Mouse (Mus musculus) monocyte, adult 5-6 weeks (primary cell): ENCODE data around the gene Klk1b3. TPM values are rescaled to one million over a fixed set of nuclear protein-coding genes. Genes with fewer than 3 reads are reported as not detected.
"Not testable (repeated sequence)": the region's sequence is repeated elsewhere in the genome, so short reads cannot be mapped to it uniquely, and the experiment has no call there.

ENCODE experiments used
- ATAC-seq: fragments of 153-309, 156-312 bp; replicated peaks from 2 replicates; pipeline ENCODE4 v1.8.0; 2017; ENCODE audit warnings: mild to moderate bottlenecking; ENCODE audit not compliant: low TSS enrichment, insufficient number of reproducible peaks, severe bottlenecking, poor library complexity, low FRiP score
- total RNA-seq: library from RNA; stranded (forward); fragments of 200-1000, 200-491, 200-594 nt; gene quantifications from 3 replicates; pipeline ENCODE4 v1.2.3, GENCODE M21; 2017

Gene Klk1b3
- total RNA-seq, 1 experiment from 2014 or later = not detected

GRCm38 (mm10) chr7:44249248-44249647 is 51.3 kb downstream of the Klk1b3 start:
- no peak for ATAC-seq

- not testable (repeated sequence) for ATAC-seq
Measured at GRCm38 (mm10) chr7:44250732-44251275, 52.8 kb downstream of the Klk1b3 start.

Other genes with a start within 250 kb of the Klk1b3 start
- not detected in 3 replicates for gene Klk1b8, start 247.5 kb upstream of the Klk1b3 start, total RNA-seq
- not detected in 3 replicates for gene Klk1b1, start 231.4 kb upstream of the Klk1b3 start, total RNA-seq
- gene Klk1b9, start 222.1 kb upstream of the Klk1b3 start, total RNA-seq = not detected in 3 replicates
- gene Klk1b11, start 202.3 kb upstream of the Klk1b3 start, total RNA-seq = not detected in 3 replicates
- not detected in 3 replicates for gene Klk1b26, start 186.0 kb upstream of the Klk1b3 start, total RNA-seq
- 2.3 TPM in 1 of 3 replicates, not detected in the others for gene Klk1b27, start 145.9 kb upstream of the Klk1b3 start, total RNA-seq
- gene Klk1b21, start 95.9 kb upstream of the Klk1b3 start, total RNA-seq = not detected in 3 replicates
- gene Klk1b22, start 85.5 kb upstream of the Klk1b3 start, total RNA-seq = not detected in 3 replicates
- not detected in 3 replicates for gene Klk1b16, start 61.4 kb upstream of the Klk1b3 start, total RNA-seq
- not detected in 3 replicates for gene Klk1b24, start 10.0 kb upstream of the Klk1b3 start, total RNA-seq
- gene Klk1b4, start 9.2 kb downstream of the Klk1b3 start, total RNA-seq = not detected in 3 replicates
- gene Klk1b5, start 17.8 kb downstream of the Klk1b3 start, total RNA-seq = not detected in 3 replicates
- gene Klk1, start 27.2 kb downstream of the Klk1b3 start, total RNA-seq = not detected in 3 replicates
- gene Gm36864, start 38.0 kb downstream of the Klk1b3 start, total RNA-seq = not detected in 3 replicates
- gene 1700028J19Rik, start 48.5 kb downstream of the Klk1b3 start, total RNA-seq = 0.49 to 0.53 TPM in 2 of 3 replicates, not detected in the other
- 28.3 to 44.7 TPM (median 44.0 TPM) in 3 replicates for gene 2410002F23Rik, start 48.5 kb downstream of the Klk1b3 start, total RNA-seq
- not detected in 3 replicates for gene Acp4, start 59.2 kb downstream of the Klk1b3 start, total RNA-seq
- gene Gm15517, start 63.3 kb downstream of the Klk1b3 start, total RNA-seq = not detected in 3 replicates
- gene Clec11a, start 108.7 kb downstream of the Klk1b3 start, total RNA-seq = 0.49 to 1.6 TPM (median 0.85 TPM) in 3 replicates
- 0.19 to 1.2 TPM in 2 of 3 replicates, not detected in the other for gene Shank1, start 112.1 kb downstream of the Klk1b3 start, total RNA-seq
- gene Syt3, start 185.9 kb downstream of the Klk1b3 start, total RNA-seq = not detected in 3 replicates
- gene 1700008O03Rik, start 187.6 kb downstream of the Klk1b3 start, total RNA-seq = 3.5 TPM in 1 of 3 replicates, not detected in the others
- not detected in 3 replicates for gene Lrrc4b, start 230.8 kb downstream of the Klk1b3 start, total RNA-seq